Mouse (Mus musculus) thymus, postnatal 4 days (tissue): ENCODE measurements around the gene Cdk5rap3.
A peak's percentile ranks its signal among the peaks of the same experiment; 100 is the strongest.

Experiments
- DNase-seq: peaks from one replicate; pipeline ENCODE4 v3.0.0; 2021

Gene Cdk5rap3

DNA sequence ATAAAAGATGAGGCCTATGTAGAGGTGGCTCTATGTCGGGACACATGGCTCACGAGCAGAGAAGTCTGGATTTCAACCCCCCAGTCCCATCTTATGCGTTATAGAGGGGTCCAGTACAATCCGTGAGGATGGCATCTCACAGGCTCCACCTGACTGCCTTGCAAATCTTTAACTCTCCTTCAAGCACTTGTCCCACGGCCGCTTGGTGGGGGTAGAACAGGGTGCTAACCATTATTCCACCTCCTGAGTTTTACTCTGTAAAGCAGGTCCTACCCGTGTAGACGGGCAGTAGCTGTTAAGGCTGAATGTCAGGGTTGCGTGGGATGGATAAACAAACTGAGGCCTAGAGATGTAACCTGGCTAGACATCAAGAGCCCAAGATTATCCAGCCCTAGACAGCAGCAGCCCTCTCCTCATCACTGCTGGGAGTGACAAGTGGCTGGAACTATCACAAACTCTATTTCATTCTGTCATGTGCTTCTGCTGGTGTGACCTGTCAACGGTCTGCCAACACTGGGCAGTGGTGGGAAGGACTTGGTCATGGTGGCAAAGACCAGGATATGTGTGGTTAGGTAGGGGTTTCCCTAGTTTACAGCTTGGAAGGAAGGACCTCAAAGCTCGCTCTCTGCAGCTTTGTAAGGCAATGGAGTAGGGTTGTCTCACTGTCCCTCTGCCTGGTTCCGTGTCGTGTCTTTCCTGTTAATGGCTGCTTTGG lies 17.4 kb upstream of the Cdk5rap3 start:
- DNase-seq, result no peak

DNA sequence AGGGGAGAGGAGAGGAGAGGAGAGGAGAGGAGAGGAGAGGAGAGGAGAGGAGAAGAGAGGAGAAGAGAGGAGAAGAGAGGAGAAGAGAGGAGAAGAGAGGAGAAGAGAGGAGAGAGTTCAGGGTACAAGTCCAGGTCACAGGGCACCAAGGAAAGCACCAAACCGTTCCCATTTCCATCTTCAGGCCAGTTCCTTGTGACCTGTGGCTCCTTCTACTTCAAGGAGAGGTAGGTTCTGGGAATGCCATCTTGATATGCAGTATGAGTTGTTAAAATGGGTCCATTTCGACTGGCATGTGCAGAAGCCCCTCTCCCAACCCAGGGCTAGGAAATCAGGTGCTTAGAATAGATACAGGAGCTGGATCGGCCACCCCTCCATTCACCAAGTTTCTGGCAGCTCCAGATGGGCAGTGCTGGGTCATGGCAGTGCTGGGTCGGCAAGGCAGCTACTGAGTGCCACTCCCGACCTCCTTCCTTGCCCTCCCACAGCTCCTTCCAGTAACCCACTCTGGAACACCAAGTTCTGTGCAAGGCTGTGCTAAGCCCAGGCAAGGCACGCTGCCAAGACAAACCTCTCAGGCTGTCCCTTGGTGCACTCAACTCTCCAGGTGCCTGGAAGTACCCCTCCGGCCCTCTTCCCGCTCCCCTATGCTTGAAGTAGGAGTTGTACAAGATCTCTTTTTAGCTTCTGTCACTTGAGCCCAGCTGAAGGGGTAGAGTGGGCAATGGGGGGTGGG lies 15.2 kb upstream of the Cdk5rap3 start:
- DNase-seq, result no peak

DNA sequence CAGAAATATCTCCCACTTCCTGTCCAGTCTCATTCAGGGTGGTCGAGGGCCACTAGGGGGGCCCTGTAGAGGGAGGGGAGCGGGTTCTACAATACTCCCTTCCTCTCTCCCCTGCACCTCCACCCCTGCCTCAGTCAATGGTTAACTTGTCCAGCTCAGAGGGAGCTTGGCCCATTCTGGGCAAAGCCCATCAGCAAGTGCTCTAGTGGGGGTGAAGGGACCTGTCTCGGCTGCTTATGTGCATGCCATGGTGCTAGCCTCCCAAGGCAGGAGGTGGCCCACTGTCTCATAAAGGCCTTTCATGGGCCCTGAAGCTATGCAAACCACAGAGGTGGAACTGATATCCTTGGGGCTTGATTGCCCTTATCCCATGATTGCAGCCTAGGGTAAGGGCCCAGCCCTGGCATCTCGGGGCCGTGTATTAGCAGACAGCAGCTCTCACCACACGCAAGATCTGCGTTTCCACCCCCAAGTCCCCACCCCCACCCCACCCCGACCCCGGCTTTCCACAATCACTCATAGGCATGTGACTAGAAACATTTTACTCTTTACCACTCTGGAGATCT lies 13.6 kb upstream of the Cdk5rap3 start:
- DNase-seq, result no peak

DNA sequence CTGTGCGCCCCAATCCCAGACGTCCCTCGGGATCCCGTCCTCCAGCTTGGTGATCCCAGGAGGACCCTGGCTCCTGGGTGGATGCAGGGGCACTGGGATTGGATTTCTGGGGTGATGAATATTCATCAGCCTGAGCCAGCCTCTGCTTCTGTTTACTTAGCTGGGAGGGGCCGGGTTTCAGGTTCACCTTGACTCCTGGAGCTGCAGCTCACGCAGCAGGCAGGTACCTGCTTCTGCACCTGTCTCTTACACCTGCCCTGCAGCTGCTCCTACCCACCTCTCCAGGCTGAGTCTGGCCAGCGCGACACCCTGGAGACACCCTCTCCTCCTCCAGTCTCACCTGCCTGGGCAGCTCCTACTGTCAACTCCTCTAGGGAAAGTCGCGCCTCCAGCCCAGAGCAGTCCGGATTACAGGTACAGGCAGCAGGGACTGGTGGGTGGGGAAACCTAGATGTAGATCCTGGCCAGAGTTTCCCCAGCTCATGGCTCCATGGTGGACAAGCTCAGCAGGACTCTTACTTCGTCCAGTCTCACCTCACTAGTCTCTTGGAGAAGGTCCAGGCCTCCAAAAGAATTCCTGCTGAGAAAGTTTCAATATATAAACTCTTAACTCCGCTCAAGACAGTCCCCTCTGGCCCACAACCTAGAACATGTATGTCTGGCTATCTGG lies 12.9 kb upstream of the Cdk5rap3 start:
- DNase-seq, result no peak

DNA sequence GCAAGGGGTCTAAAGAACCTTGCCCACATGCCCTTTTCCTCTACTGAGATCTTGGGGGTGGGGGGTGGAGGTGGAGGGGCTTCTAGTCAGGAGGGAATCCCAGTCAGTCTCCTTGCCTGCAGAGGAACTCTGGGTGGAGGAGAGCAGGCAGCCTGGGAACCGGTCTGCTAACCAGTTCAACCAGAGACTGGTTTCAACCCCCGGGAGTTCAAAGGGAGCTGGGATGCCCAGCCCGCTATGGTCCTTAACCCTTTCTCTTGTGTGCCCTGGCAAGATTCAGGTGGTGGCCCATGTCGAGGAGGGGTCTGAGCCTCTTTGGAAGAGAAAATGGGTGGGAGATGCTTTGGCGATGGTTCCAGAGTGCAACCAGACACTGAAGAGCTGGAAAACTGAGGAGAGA lies 12.4 kb upstream of the Cdk5rap3 start:
- no peak for DNase-seq

DNA sequence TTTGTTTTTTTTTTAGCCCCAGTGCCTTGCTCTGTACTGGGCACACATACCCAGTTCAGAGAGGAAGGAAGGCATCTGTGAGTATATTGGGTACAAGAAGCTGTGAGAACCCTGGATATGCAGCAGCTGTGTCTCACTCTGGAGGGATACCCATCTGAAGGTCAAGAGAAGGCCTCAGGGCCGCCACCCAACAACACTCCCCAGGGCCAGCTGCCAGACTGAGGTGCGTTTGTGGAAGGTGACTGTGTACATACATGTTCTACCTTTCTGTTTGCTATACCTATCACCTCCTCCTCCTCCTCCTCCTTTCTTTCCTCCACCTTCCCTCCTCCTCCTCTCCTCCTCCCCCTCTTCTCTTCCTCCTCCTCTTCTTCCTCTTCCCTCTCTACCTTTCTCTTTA lies 11.8 kb upstream of the Cdk5rap3 start, which contains the start of gene Prr15l:
Gene Prr15l (plus strand): TSS at position 17 of the 400 bp plus-strand sequence.
- DNase-seq, result no peak

DNA sequence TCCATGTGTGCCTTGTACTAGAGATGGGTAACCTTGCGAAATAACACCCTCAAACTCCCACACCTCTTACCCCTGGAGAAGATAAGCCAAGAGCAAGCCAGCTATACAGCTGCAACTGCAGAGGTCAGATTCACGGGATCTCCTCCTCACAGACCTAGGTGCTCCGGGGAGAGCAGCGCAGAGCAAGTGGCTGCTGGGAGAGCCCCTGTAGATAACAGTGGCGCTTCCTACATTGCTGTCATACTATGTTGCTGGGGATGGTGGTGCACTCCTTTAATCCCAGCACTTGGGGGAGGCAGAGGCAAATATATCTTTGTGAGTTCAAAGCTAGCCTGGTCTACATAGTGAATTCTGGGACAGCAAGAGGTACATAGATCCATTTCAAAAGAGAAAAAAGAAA lies 10.3 kb upstream of the Cdk5rap3 start:
- no peak for DNase-seq

DNA sequence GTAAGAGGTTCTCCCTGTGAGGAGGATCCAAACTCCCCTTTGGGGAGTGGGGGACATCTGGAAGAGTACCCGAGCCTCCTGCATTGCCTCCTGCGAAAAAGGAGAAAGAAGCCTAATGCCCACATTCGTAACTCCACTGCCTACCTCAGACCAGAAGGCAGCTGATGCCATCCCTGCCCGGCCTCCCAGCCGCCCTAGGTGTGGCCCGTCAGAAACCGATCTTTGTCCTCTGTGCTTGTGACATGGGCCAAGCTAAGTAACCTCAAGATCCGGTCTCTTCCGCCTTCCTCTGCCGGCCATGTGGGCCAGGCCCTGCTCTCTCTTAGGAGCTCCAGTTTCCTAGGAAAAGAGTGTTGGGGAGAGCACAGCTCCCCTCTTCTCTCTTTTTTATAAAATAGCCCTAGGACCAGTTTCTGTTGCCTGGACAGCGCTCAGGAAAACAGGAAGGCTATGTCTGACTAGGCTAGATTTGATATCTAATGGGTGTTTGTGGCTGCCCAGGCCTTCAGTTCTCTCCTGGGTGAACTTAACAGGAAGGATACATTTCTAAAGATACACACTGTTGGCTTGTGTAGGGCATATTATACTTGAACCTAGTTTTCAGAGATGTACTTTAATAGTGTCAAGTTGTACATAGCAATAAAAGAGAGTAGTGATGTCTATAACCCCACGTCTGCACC lies 9.3 kb upstream of the Cdk5rap3 start:
- no peak for DNase-seq

DNA sequence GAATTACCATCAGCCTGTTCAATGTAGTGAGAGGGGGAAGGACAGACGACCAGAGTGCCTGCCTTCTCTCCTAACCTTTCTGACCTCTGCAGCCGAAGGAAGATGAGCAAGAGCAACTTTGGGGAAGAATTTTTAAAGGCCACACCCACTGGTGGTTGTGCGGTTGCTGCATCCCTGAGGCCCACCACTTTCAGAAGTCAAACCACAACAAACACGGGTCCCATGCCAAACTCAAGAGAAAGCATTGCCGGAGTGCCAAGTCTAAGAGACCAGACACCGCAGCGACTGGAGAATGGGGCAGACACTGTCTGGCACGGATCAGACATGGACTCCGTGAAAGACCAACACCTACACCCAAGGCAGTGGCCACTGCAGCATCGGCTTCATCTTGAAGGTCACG lies 8.6 kb upstream of the Cdk5rap3 start:
- no peak for DNase-seq

DNA sequence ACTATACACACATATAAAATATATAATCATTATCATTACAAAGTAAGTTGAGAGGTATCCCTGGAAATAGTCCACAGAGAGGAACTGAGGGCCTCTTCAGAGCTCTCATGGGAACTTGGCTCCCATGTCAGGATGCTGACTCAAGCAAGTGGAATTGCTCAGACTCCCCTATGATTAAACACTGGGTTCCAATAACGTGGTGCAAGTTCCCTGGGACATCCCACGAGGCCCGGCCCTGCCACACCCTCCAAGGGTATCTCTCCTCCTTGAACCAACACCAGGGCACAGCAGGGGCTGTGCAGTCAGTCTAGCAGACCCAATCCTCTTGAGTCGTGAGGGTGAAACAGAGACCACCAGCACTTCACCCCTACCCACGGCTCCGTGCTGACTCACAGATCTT lies 2.7 kb upstream of the Cdk5rap3 start:
- no peak for DNase-seq

DNA sequence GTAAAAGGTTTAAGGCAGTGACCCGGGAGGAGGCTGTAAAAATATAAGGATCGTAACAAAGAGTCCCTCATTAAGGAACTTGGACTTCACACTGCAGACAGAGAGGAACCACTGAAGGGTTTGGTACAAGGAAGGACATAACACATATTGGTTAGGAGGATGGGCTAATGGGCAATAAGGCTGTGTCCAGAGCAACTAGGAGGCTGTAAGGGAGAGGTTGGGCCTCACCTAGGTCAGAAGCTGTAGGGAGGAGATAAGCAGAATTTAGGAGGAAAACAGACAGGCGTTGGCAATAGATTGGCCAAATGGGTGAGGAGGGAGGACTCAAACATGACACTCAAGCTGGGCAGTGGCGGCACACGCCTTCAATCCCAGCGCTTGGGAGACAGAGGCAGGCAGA lies 1.1 kb upstream of the Cdk5rap3 start:
- no peak for DNase-seq

DNA sequence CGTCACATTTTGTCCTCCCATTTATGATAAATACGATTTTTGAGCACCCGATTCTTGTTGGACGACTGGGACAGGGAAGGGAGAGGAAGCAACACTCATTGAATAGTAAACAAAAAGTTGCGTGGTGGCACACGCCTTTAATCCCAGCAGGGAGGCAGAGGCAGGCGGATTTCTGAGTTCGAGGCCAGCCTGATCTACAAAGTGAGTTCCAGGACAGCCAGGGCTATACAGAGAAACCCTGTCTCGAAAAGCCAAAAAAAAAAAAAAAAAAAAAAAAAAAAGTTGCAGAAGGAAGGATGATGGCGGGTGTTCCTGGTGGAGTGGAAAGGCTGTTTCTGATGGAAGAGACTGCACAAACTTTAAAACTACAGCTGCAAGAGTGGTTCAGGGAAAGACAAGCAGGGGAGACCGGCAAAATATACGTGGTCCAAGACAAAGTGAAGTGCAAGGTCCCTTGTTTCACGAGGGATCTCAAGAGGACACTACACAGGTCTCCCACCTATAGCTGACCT lies 645 bp upstream of the Cdk5rap3 start:
- no peak for DNase-seq

DNA sequence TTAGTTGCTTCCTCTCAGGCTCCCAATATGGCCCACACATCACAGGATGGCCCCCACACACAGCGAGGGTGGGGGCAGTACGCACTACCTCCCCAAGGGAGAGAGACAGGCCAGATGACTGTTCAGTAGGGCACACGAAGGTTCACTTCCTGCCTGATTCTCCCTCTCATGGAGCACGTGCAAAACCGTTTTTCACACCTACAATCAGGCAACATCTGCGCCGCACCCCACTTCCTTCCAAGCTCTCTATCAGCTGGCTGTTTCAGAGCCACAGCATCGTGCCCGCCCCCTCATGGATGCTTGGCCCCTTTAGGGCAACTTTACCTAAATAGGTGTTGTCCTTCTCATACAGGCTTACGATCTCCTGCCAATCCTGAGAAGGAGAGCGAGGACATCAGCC lies 3.6 kb downstream of the Cdk5rap3 start:
- DNase-seq, result peak; percentile 66

DNA sequence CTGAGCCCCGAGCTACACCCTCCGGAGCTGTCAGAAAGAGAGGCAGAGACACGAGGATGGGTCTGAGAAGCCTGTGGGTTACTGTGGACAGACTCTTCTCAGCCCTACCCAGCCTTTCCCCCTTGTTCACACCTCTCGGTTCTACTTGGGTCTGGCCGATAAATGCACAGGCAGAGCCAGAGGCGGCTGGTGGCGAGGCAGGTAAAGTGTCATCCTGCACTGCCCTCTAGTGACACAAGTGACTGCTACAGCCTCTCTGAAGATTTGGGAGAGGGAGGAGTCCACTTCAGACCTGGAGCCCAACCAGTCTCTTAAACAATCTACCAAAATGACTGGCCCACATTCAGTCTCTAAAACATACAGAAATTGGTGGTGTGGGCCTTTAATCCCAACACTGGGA lies 6.3 kb downstream of the Cdk5rap3 start:
- DNase-seq, result peak; percentile 81

DNA sequence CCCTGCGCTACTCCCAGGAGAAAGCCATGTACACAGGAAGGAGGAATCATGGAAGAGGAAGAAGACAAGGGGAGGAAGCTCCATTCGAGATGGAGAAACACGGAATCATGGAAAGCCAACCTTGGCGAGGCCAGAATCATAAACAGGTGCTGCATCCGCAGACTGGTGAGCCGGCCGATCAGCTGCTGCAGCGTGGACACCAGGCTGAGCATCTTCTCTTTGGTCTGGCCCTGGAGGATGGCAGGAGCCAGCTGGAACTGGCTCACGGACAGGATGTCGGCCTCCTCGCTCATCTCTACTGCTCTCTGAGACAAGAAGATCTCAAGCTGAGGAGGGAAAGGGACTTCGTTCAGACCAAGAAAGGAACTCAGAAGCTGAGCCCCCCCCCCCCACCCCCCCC lies 7.7 kb downstream of the Cdk5rap3 start:
- DNase-seq, result no peak

DNA sequence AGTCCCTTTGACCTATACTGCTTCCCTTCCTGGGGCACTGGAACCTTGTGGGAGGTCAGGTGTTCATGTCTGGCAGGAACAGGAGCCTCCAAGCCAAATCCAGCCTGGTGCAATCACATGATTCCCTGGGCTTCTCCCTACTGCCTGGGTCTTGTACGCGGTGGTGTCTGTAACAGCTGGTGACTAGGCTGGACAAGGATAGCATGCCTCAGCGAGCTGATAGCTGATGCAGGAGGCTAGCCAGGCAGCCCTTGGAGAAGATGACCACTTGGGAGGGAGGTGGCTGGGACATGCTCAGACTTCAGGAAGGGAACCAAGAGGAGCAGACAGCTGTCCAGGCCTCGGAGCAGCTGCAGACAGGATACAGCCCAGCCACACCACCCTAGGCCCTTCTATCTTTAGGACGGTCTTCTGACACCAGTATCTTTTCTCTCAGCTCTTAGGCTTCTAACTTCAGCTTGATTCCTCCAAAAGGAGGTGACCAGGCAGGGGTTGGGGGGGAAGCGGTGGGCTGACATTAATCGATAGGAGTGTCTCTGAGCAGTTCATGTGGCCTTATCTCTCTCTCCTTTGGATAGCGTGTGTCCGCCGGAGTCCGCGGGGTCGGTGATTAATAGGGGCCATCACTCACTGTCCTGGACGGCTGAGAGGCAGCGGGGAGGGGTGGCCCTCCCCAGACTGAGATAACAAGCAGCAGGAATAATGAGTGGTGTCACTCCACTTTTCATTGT lies 9.7 kb downstream of the Cdk5rap3 start:
- DNase-seq, result no peak

DNA sequence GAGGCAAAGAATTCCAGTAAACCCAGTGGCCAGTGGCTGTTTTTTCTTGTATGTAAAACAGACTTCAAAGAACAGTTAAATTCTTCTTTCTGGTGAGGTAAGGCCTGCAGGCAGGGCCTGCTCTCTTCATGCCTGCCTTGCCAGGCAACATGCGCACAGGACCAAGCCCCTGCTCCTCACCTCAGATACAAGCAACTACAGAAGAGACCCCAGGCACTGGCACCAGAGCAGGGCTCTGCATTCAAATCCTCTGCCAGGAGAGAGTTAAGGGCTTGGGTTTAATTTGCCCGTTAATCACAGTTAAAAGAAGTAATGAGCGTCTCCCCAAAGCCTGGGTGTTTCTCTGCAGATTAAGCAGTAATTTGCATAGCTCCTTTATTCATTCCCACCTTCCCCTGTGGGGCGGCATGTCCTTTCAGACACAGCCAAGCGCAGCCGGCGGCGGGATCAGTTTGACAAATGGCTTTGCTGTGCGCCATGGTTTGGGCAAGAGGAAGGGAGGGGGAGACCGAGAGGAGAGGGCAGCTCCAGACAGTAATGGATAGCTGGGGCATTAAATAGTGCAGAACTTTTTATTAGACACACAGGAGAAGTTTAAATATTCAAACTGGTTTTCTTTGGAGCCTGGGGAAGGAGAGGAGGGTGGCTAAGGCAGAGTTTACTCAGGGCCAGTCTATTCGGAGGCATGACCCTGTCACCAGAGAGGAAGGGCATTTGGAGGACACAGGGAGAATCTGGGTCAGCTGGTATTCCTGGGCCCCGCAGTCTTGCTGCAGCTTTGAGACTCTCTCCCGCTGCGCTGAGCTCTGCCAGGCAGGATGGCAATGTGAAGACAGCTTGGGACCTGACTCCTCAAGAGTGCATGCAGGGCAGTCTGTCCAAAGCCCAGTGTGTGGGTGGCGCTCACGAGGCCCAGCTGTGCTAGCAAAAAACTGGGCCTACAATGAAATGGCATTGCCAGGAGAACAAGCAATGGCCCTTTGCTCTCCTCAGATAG lies 13.4 kb downstream of the Cdk5rap3 start:
- DNase-seq, result no peak

DNA sequence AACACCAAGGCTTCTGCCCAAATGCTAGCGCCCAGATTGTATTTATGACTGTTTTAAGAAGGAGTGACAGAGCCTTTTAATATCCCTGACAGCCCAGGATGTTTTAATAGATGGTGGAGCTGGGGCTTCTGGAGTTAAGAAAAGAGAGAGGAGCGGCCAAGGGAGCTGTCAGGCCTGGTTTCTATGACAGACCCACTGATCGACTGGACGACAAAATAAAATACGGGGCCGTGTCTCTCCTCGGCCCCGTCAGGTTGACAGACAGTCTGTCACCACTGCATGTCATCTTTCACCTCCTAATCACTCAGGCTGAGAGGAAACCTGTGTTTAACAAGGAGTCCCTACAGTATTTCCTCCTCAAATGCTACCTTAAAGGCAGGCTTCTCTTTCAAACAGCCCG lies 15.0 kb downstream of the Cdk5rap3 start:
- DNase-seq, result no peak

DNA sequence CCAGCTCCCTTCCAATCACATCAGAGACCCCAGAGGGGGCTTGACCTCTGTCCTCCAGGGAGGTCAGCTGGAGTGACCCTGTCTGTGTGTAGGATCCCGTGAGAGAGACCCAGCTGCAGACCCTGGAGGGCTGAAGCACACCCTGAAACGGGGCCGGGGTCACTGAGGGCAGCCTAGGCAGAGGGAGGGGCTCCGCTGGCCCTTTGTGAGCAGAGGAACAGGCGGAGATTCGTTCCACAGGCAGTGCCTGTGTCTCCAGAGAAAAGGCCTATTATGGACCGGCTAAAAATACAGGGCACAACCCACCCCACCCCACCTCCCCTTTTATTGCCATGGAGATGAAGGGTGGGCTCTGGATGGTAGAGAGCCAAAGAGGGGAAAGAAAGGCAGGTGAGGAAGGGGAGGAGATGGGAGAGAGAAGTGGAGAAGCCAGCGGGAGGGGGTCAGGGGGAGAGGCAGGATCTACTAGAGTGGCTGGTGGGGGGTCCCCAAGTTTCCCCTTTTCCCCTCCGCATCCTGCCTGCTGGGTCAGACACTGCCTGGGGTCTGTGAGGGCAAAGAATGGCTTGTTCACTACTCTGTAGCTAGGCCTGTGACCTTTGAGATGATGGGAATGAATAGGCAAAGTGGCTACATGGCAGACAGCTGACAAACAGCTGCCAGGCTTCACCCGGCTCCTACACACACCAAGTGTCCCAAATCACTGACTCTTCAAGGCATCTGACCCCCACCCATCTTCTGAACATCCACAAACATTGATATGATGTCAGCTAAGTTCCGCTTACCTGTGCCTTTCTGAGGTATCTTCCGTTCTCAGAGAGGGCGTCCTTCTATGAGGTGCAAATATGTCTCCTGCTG lies 16.6 kb downstream of the Cdk5rap3 start:
- no peak for DNase-seq

DNA sequence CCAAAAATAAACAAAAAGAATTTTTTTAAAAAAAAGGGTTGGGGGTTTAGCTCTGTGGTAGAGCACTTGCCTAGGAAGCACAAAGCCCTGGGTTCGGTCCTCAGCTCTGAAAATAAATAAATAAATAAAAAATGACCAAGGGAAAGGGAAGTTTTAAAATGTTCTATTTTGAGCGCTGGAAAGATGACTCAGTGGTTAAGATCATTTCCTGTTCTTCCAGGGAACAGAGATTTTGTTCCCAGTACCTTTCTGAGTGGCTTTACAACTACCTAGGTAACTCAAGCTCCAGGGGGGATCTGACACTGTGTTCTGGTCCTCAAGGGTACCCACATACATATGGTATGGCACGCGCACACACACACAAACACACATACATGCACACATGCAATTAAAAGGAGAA lies 20.4 kb downstream of the Cdk5rap3 start:
- no peak for DNase-seq
